Mouse (Mus musculus) midbrain, embryonic 11.5 days (tissue): ENCODE results near the gene Fam53b. TPM values are rescaled to one million over a fixed set of nuclear protein-coding genes. Genes with fewer than 3 reads are reported as not detected.

Source experiments
- ATAC-seq: fragments of 200-750 bp; cut with Nextera tagmentation; 2 replicates; pipeline ENCODE4 v1.8.0; 2017; ENCODE audit warnings: moderate TSS enrichment, moderate library complexity; ENCODE audit not compliant: low FRiP score
- DNase-seq: peaks from one replicate; pipeline ENCODE4 v3.0.0; 2015; ENCODE audit warnings: low spot score; ENCODE audit errors: missing footprints
- H3K27ac ChIP-seq: fragments of 300-500 bp; sonication (generic); 2 replicates; pipeline ENCODE4 v1.5.1; 2014; ENCODE audit warnings: low read depth, low read length
- H3K27me3 ChIP-seq: fragments of 300-500 bp; sonication (generic); 2 replicates; pipeline ENCODE4 v1.6.1; 2014; ENCODE audit warnings: mild to moderate bottlenecking, low read length, moderate library complexity, mixed read lengths; ENCODE audit not compliant: control insufficient read depth, insufficient read depth
- H3K36me3 ChIP-seq: fragments of 300-500 bp; sonication (generic); 2 replicates; pipeline ENCODE4 v1.6.1; 2014; ENCODE audit warnings: mild to moderate bottlenecking, low read length, moderate library complexity, mixed read lengths; ENCODE audit not compliant: control insufficient read depth, insufficient read depth
- H3K4me1 ChIP-seq: fragments of 300-500 bp; sonication (generic); 2 replicates; pipeline ENCODE4 v1.6.1; 2014; ENCODE audit warnings: low read length; ENCODE audit not compliant: control insufficient read depth, insufficient read depth
- H3K4me2 ChIP-seq: fragments of 300-500 bp; sonication (generic); 2 replicates; pipeline ENCODE4 v1.6.1; 2014; ENCODE audit warnings: mild to moderate bottlenecking, moderate library complexity
- H3K4me3 ChIP-seq: fragments of 300-500 bp; sonication (generic); 2 replicates; pipeline ENCODE4 v1.5.1; 2014; ENCODE audit warnings: low read depth, low read length
- H3K9ac ChIP-seq: fragments of 300-500 bp; sonication (generic); 2 replicates; pipeline ENCODE4 v1.6.1; 2014; ENCODE audit warnings: low read length
- H3K9me3 ChIP-seq: fragments of 300-500 bp; sonication (generic); 2 replicates; pipeline ENCODE4 v1.6.1; 2016; ENCODE audit warnings: low read length; ENCODE audit not compliant: control insufficient read depth
- WGBS: fragments of 180-500 bp; shearing (Covaris S2); extraction: QIAGEN DNeasy Blood & Tissue Kit; methylation state at CpG from one replicate; pipeline ENCODE4 v1.1.7; 2014; 5-methylcytosine and 5-hydroxymethylcytosine counted together
- polyA plus RNA-seq: library from polyadenylated mRNA; unstranded; fragments of >200 nt; fragmentation: Nextera tagmentation; extraction: Ambion mirVana; gene quantifications from 2 replicates; pipeline ENCODE4 v1.2.1, GENCODE M21; 2014

Gene Fam53b
- polyA plus RNA-seq, 1 experiment from 2014 or later: 17.5 TPM

DNA sequence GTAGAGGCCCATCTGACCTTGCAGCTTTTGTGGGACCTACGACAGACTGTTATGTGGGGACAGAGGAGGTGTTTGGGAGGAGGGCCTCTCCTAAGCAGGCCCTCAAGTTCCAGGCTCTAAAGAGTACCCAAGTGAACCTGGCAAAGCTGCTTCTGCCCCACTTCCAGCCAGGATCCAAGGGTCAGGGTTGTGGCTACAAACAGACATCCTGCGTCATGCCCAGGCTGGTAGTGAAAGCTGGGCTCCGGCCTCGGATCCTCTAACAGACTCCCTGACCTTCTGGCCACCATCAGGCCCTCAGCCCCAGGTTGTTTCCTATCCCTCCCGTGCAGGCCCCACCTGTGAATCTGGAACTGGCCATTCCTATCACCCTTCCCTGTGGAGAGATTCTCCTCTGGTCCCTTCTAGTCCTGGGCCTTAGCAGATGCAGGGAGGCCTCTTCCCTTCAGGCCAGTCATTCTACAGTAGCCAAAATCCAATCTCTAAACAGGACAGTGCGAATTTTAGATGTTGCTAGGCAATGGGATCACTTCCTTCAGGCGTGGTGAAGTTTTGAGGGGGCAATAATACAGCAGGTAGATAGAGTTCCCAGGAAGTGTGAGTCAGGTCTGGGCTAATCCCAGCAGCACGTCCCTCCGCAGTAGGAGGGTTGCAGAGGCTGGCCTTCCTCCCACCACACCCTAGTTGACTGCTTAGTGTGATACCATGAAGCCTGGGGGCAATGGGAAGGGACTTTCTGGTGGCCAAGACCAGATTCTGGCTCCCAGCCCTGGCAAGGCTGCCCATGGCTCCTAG is 110.0 kb downstream of the Fam53b start:
- Histone ChIP-seq H3K27ac (no peak overlapping the region), H3K4me3 (no peak overlapping the region), H3K27me3 (no peaks in the 10 kb centered on the region), H3K9me3 (no peaks in the 10 kb centered on the region), H3K9ac (no peak overlapping the region), H3K4me1 (no peaks in the 10 kb centered on the region), H3K4me2 (no peak overlapping the region), H3K36me3 (no peaks in the 10 kb centered on the region)
- no peak for ATAC-seq
- 88% methylated on average over 9 of the region's 9 CpGs for WGBS
- DNase-seq: no peak

DNA sequence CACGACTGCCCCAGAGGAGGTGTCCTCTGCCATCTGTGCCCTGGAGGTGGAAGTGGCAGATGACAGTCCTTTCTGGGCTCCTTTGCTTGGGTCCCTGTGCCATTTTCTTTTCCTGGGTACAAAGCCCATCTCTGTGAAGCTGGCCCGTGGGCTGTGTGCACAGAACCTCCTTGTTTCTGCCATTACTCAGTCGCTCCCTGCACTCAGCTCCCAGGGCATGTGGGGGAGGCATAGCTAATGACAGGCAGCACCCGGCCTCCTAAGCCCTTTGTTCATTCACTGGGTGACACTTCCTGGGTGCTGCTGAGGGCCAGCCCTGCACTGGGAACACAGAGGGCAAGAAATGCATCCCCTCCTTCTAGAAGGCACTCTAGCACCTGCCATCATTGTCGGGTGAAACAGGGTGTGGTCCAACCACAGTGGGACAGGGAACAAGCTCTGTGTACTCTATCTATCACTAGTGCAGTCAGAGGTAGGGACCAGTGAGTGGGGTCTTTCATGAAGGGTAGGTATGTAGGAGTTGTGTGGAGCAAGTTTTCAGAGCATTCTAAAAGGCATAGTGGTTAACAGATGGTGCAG is 111.1 kb downstream of the Fam53b start:
- H3K9ac ChIP-seq: no peak overlapping the region
- H3K4me1 ChIP-seq: no peaks in the 10 kb centered on the region
- no peak for ATAC-seq
- H3K27me3 ChIP-seq: no peaks in the 10 kb centered on the region
- no peak for DNase-seq
- H3K36me3 ChIP-seq: no peaks in the 10 kb centered on the region
- no peak overlapping the region for H3K4me2 ChIP-seq
- no peak overlapping the region for H3K4me3 ChIP-seq
- H3K9me3 ChIP-seq: no peaks in the 10 kb centered on the region
- H3K27ac ChIP-seq: no peak overlapping the region
- WGBS: 76% methylated on average over 5 of the region's 5 CpGs

DNA sequence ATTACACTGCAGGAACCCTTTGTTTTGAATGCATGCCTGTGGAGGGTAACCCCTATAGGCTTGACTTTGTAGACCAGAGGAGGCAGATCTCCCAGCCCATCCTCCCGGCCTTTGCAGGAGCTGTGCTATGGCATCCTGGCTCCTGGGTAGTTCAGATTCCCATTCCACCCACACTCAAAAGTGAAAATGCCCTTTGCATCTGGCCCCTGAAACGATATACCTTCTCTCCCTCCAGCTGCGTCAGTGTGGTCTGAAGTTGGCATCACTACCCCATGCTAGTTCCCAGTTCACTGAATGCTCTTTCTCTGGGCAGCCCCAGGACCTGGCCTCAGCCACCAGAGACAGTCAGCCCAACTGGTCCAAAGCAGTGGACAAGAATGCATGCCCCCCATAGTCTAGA is 111.7 kb downstream of the Fam53b start:
- Histone ChIP-seq H3K9me3 (no peaks in the 10 kb centered on the region), H3K36me3 (no peaks in the 10 kb centered on the region), H3K9ac (no peak overlapping the region), H3K4me3 (no peak overlapping the region), H3K27me3 (no peaks in the 10 kb centered on the region), H3K27ac (no peak overlapping the region), H3K4me2 (no peak overlapping the region), H3K4me1 (no peaks in the 10 kb centered on the region)
- WGBS: 85% methylated on average over 3 of the region's 3 CpGs
- no peak for DNase-seq
- ATAC-seq: no peak

DNA sequence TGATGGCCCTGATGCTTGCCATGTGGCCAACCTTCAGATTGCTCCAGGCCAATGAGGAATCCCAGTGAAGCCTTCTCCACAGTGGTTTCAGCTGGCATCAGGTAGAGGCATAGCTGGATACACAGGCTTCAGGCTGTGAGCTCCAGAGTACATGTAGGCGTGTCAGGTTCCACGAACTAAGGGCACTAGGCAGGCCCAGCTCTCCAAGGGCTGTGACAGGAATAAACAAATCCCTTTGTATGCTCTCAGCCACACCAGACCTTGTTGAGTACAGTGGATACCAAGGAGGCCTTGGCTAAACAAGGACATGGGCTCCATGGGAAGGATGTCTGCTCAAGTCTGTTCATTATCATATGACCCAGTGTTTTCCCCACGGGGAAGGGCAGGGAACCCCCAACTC is 112.3 kb downstream of the Fam53b start:
- 93% methylated on average over 3 of the region's 3 CpGs for WGBS

DNA sequence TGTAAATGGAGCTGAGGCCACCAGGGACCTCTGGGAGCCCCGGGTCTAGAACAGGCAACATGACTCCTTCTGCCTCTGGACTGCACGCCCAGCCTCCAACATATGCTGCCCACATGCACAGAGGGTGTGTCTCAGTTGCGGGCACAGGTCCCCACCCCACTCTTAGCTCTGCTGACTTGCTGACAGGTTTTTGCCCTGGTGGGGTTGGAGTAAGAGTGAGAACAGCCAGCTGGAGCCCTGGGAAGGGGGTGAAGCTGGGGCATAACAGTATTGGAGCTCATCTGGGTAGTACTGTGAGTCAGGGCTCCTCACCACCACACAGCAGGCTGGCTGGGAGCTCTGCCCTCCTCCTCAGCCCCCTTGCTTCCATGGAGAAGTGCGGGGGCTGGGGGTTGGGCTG is 113.6 kb downstream of the Fam53b start:
- no peaks in the 10 kb centered on the region for H3K9me3 ChIP-seq
- H3K4me1 ChIP-seq: no peaks in the 10 kb centered on the region
- no peak for DNase-seq
- H3K27ac ChIP-seq: no peak overlapping the region
- H3K36me3 ChIP-seq: no peaks in the 10 kb centered on the region
- ATAC-seq: no peak
- no peak overlapping the region for H3K4me3 ChIP-seq
- no peak overlapping the region for H3K9ac ChIP-seq
- no peak overlapping the region for H3K4me2 ChIP-seq
- no peaks in the 10 kb centered on the region for H3K27me3 ChIP-seq
- WGBS: 87% methylated on average over 4 of the region's 4 CpGs

More for the DNA sequence above, 112.3 kb downstream of the Fam53b start:
- no peaks in the 10 kb centered on the region for H3K36me3 ChIP-seq
- H3K27ac ChIP-seq: no peak overlapping the region
- DNase-seq (no peak), ATAC-seq (no peak)
- no peaks in the 10 kb centered on the region for H3K4me1 ChIP-seq
- no peak overlapping the region for H3K9ac ChIP-seq
- H3K9me3 ChIP-seq: no peaks in the 10 kb centered on the region
- H3K4me3 ChIP-seq: no peak overlapping the region
- H3K4me2 ChIP-seq: no peak overlapping the region
- H3K27me3 ChIP-seq: no peaks in the 10 kb centered on the region

DNA sequence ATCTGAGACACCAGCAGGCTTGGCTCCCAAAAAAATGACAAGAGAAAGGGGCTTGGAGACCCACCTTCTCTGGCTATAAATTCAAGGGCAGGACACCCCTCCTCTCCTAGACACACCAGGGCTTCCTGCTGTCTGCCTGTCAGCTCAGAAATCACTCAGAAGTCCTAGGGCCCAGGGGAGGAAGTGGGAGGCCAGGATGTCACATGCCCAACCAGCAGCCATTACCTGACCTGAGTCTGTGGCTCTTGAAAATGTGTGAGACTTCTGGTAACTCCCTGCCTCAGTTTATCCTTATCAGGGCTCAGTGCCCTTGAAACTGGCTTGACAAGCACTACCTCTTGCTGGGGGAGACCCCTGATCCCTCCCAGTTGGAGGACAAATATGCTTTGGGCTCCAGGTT is 114.0 kb downstream of the Fam53b start:
- Histone ChIP-seq H3K4me2 (no peak overlapping the region), H3K27me3 (no peaks in the 10 kb centered on the region), H3K27ac (no peak overlapping the region), H3K4me1 (no peaks in the 10 kb centered on the region), H3K9me3 (no peaks in the 10 kb centered on the region), H3K9ac (no peak overlapping the region), H3K36me3 (no peaks in the 10 kb centered on the region), H3K4me3 (no peak overlapping the region)
- no peak for DNase-seq
- ATAC-seq: no peak

DNA sequence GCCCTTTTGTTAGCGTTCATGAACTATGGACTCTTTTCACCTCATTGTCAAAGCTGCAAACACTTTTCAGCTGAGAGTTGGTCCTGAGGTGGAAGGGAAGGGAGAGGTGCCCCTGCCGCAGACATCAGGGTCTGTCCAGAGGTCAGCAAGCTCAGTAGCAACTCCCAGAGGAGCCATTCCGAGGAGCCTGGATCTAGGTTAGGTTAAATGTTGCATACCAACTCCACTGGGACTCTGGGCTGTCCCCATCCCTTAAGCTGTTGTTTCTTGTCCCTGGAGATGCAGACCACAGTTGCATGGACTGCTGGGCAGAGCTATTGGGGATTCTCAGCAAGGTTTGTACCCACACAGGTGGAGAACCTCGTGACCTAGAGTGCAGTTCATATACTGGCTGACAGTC is 114.5 kb downstream of the Fam53b start:
- 83% methylated on average over 4 of the region's 4 CpGs for WGBS
- Histone ChIP-seq H3K9me3 (no peaks in the 10 kb centered on the region), H3K4me1 (no peaks in the 10 kb centered on the region), H3K27ac (no peak overlapping the region), H3K27me3 (no peaks in the 10 kb centered on the region), H3K4me2 (no peak overlapping the region), H3K36me3 (no peaks in the 10 kb centered on the region), H3K4me3 (no peak overlapping the region), H3K9ac (no peak overlapping the region)
- ATAC-seq (no peak), DNase-seq (no peak)

DNA sequence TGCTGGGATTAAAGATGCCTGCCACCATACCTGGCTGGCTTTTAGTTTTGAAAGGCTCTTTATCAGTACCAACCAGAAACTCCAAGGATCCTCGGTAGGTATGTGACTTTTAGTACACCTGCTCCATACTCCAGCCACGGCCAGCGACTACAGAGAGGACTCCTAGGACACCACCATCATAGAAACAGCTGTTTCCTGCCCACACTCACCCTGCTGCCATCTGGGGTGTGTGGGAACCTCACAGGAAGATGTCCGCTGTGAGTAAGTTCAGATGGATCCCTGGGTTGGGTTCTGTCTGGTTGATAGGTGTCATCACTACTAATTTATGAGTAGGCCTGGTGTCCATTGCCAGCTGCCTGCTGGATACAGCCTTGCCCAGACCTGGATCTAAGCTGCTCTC is 114.9 kb downstream of the Fam53b start:
- Histone ChIP-seq H3K4me1 (no peaks in the 10 kb centered on the region), H3K4me2 (no peak overlapping the region), H3K27ac (no peak overlapping the region), H3K27me3 (no peaks in the 10 kb centered on the region), H3K9ac (no peak overlapping the region), H3K9me3 (no peaks in the 10 kb centered on the region), H3K4me3 (no peak overlapping the region), H3K36me3 (no peaks in the 10 kb centered on the region)
- 85% methylated on average over 4 of the region's 4 CpGs for WGBS
- no peak for ATAC-seq
- no peak for DNase-seq

DNA sequence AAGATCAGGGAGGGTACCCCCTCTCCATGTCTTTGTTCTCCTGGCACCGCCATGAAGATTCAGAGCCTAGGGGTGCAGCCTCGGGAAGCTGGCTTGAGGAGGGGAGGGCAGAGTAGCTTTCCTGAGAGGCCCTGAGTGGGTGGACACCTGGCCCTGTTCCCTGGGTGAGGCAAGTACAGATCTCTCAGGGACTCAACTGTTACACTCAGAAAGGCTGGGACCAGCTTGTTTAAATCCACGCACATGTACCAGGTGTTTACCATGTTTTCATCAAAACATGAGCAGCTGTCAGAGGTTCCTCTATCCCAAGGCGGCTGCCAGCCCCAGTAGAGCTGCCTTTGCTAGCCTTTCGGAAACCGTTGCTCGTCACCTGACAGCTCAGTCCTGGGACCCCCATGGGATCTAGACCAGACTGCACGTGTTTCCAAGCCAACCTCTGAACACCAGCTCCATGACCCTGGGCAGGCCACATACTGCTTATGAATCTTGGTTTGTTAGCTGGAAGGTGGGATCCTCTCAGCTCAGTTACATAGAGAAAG is 116.4 kb downstream of the Fam53b start:
- no peaks in the 10 kb centered on the region for H3K27me3 ChIP-seq
- H3K4me3 ChIP-seq: no peak overlapping the region
- no peaks in the 10 kb centered on the region for H3K36me3 ChIP-seq
- H3K4me1 ChIP-seq: no peaks in the 10 kb centered on the region
- H3K27ac ChIP-seq: no peak overlapping the region
- H3K4me2 ChIP-seq: no peak overlapping the region
- no peak for ATAC-seq
- 80% methylated on average over 8 of the region's 8 CpGs for WGBS
- H3K9ac ChIP-seq: no peak overlapping the region
- DNase-seq: no peak
- no peaks in the 10 kb centered on the region for H3K9me3 ChIP-seq
